Mouse (Mus musculus): ENCODE results near the gene Gamt.
A peak's percentile ranks its signal among the peaks of the same experiment; 100 is the strongest.

The Gamt gene

GRCm38 (mm10) chr10:80285222-80286070 lies 24.6 kb upstream of the Gamt start:
- DNase-seq (ENCODE audit: low spot score) = no peak

- DNase-seq (ENCODE audit: low spot score) = no peak
Observed at GRCm38 (mm10) chr10:80282481-80283441, 21.9 kb upstream of the Gamt start.

GRCm38 (mm10) chr10:80281921-80282371 lies 21.1 kb upstream of the Gamt start:
- no peak for DNase-seq (ENCODE audit: low spot score)

GRCm38 (mm10) chr10:80281304-80281703 lies 20.5 kb upstream of the Gamt start:
- DNase-seq (ENCODE audit: low spot score) = no peak

DNA sequence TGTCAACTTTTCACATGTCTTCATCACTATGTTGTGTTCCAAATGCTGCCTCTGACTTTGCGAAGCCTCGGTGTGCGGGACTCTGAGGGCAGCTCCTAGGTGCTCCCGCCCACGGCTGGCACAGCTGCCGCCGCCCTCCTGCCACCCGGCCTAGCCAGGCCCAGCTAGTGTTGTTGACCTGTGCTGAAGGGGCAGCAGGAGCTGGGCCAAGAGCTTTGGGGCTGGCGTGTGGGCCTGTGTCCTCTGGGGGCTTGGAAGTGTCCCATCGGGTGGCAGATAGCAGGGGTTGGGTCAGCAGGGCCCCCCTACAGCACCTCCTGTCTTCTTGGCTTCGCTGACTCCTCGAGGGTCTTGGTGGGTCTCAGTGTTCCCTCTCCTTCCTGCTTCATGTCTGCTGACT lies 18.5 kb upstream of the Gamt start:
- DNase-seq (ENCODE audit: low spot score) = no peak

GRCm38 (mm10) chr10:80278390-80278789 lies 17.6 kb upstream of the Gamt start:
- DNase-seq (ENCODE audit: low spot score) = no peak

GRCm38 (mm10) chr10:80276238-80276637 lies 15.4 kb upstream of the Gamt start:
- DNase-seq (ENCODE audit: low spot score) = no peak

- DNase-seq (ENCODE audit: low spot score) = no peak
Observed at GRCm38 (mm10) chr10:80273847-80274246, 13.0 kb upstream of the Gamt start.

DNA sequence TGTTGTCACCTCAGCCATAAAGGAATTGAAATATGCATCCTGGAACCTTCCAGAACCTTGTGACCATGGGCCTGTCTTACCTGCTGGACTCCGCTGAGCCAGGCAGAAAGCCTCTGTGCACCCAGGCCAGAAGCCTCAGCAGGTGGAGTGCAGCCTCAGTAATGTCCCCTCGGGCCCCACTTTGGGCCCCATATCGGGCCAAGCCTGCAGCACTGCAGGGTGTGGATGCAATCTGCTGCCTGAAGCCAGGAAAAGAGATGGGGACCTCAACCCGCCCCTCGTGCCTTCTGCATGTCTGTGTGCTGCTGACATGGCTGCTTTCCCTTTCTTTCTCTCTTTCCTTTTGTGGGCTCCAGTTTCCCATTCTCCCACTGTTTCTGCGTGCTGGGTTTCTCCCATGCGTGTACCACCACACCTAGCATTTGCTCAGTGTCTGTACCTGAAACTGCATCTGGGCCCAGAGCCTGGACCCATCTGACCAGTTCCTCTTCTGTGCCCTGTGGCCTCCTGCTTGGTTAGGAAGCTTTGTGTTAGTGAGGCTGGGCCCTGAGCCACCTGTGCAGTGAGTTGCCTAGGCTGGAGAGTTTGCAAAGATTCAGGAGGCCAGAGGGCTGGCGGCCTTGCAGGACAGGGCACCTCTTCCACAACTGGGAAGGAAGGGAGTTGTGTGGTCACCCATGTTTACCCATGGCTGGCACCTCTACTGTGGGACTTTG lies 11.2 kb upstream of the Gamt start:
- DNase-seq (ENCODE audit: low spot score) = no peak

GRCm38 (mm10) chr10:80271186-80271843 lies 10.5 kb upstream of the Gamt start:
- no peak for DNase-seq (ENCODE audit: low spot score)

- no peak for DNase-seq (ENCODE audit: low spot score)
Observed at GRCm38 (mm10) chr10:80270734-80271181, 9.9 kb upstream of the Gamt start.

GRCm38 (mm10) chr10:80270099-80270498 lies 9.3 kb upstream of the Gamt start:
- DNase-seq (ENCODE audit: low spot score) = no peak

GRCm38 (mm10) chr10:80265149-80265486 lies 4.3 kb upstream of the Gamt start:
- no peak for DNase-seq (ENCODE audit: low spot score)

DNA sequence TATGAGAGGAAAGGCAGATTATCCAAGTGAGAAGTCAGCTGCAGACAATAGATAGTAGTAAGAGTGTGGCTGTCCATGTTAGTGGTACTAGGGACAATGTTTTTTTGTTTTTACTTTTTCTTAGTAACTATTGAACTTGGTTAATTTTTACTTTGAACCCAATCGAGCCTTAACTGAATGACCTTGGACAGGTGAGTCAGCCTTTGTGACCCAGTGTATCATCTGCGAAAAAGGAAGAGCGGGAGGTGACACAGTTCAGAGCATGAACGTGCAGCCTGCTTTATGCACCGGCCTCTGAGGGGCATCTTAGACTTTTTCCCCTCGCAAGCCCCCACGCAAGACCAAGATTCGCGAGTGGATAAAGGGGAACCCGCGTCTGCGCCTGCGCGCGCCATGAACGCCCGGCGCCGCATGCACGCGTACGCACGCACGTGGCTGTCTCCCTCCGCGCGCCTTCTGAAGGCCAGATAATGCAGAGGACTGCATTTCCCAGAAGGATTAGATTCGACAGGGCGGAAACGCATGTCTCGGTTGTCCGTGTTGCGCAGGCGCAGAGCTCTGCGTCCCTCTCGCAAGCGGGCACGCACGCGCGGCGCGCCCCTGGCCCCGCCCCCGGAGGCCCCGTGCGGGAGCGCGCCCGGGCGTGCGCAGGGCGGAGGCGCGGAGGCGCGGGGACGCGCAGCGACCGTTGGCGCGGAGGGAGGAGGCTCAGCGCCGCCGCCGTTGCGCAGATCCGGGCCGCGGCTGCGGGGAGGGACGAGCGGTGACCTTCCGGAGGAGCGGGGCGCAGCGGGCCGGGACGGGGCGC lies 3.7 kb upstream of the Gamt start:
- peak; percentile 97 for DNase-seq (ENCODE audit: low spot score)

DNA sequence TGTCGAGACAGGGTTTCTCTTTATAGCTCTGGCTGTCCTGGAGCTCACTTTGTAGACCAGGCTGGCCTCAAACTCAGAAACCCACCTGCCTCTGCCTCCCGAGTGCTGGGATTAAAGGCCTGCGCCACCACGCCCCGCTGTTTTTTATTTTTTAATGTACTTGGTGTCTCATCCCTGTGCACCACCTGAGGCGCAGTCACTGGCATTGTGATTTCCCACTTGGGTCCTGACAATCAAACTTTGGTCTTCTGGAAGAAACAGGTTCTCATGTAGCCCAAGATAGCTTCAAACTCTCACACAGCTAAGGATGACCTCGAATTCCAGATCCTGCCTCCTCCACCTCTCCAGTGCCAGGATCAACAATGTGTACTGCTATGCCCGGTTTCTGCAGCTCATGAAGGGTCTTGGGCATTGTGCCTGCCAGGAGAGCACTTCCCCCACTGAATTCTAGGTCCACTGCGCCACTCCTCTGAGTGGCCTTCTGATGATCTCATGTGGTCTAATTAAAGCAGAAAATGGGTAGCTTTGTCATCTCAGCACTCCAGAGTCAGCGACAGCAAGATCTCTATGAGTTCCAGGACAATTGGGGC lies 2.1 kb upstream of the Gamt start:
- no peak for DNase-seq (ENCODE audit: low spot score)

GRCm38 (mm10) chr10:80262169-80262568 lies 1.4 kb upstream of the Gamt start:
- no peak for DNase-seq (ENCODE audit: low spot score)

DNA sequence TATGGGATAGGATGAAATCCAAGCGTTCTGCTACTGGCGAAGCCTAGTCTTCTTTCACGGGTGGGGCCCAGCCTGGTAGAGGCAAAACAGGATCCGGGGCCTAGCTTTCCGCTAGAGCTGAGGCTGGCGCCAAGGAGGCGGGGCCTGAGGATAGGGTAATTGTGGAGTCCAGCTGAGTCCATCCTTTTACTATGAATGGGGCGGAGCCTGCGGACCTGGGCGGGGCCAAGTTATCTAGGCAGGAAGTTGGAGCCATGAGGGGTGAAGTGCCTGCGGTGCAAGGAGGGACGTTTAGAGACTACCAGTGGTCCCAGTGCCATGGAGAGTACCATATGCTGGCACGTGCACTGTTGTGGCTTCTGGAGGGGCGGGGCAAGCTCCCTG lies 765 bp upstream of the Gamt start:
- DNase-seq (ENCODE audit: low spot score) = peak; percentile 95

DNA sequence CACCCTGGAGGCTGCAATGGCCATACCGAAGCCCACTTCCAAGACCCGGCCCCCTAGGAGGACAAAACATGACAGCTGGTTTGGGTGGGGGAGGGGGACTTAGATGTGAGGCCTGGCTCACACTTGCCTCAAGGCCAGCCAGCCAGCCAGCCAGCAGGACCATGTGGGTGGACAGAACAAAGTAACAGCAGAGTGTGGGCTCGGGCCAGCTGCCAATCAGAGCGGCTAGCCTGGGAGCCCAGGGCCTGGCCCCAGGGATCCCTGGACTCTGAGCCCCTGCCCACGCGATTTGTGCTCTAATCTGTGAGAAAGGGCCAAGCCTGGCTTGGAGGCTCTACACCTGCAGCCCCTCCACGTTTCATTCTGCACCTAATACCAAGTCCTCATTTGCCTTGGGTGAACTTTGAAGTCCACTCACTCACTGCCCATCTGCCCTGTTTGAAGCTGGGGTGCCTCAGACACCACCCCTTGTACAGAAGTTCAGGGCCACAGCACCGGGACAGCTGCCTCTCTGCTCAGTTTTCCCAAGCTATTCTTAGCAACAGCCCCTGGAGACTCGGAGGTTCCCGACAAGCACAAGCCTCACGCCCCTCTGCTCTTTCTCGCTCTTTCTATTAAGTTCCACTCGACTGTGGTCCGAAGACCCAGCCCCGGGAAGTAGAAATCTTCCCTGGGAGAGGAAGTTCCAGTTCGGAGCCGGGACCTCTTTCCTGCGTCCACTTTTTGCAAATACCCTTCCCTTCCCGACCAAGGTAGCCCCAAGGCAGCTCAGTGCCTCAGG lies 761 bp downstream of the Gamt start:
- no peak for DNase-seq (ENCODE audit: low spot score)

- DNase-seq (ENCODE audit: low spot score) = no peak
Observed at GRCm38 (mm10) chr10:80259463-80259805, 1.4 kb downstream of the Gamt start.

Data from c-Kit-positive CD71-positive TER-119-positive erythroid progenitor cells, embryonic 14.5 days (primary cell).